ENCODE assay signal across 27 mouse cellular contexts in the genomic region with DNA sequence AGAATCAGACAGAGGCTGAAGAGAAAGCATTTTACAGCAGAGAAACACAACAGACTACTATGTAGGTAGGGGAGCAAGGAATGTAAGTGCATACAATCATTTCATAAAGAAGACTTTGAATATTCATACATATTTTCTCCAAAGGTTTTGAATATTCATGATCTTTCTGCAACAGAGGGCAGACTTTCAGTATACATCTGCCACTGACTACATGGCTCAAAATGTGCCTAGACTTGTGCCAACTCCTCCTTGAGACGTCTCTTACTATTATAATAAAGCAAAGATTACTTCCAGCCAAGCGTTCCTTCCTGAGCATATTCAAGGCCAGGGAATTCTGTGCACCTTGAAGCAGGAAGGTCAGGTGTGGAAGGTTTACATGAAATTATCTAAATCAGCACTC.
DNase-seq lines count a peak whose midpoint lies in the region; ATAC-seq and TF ChIP-seq lines count a peak whose summit lies in the region.
"Had no signal": no experiment of that assay in that cellular context is flagged by ENCODE, and none has a peak within 500 bp of the region (broad histone marks: within the 10 kb centered on the region; RNA-seq: fewer than 3 reads in every experiment).

No protein-coding gene starts in this region.

- peak; percentile 51 for DNase-seq in forebrain, embryonic 14.5 days (ENCODE audit: low spot score)
- no peak for DNase-seq in forebrain, embryonic 11.5 days (ENCODE audit: low spot score)
- peak; percentile 16 for DNase-seq in layer of hippocampus, adult 9-11 months
- DNase-seq in layer of hippocampus, postnatal 25 days (ENCODE audit: extremely low spot score in 1 of 2, low spot score in 1 of 2) = no peak
- DNase-seq in forebrain, postnatal 0 days = peak; percentile 61
- no peak for DNase-seq in c-Kit-positive CD71-positive TER-119-positive erythroid progenitor cells, embryonic 14.5 days (ENCODE audit: low spot score)
- DNase-seq in cerebellum, adult 2 months = no peak
- DNase-seq: adrenal gland, postnatal 10 days; adrenal gland, postnatal 36 days; B cell, adult 2 months; cerebellum, adult 18-20 months; cerebellum, adult 9-11 months; gastrocnemius, postnatal 25 days; heart, adult 18-20 months; heart, postnatal 10 days; heart, postnatal 36 days; kidney, adult 11 months had no signal

- TF ChIP-seq POLR2A in cerebellum, adult 2 months (IDR thresholded peaks at IDR 0.05; ENCODE audit: borderline replicate concordance, insufficient read depth, low read length) = no peak

- TF ChIP-seq CTCF in forebrain, postnatal 0 days (IDR thresholded peaks at IDR 0.05; ENCODE audit: low read depth) = no peak
- no peak for TF ChIP-seq CTCF in cerebellum, adult 2 months (IDR thresholded peaks at IDR 0.05; ENCODE audit: borderline replicate concordance, insufficient read depth, low read depth, low read length)

- no peaks in the 10 kb centered on the region for H3K27me3 ChIP-seq in forebrain, embryonic 14.5 days (replicated peaks; ENCODE audit: control insufficient read depth, insufficient read depth, low read length)
- H3K27me3 ChIP-seq in forebrain, embryonic 11.5 days (ENCODE audit: control insufficient read depth, insufficient read depth, low read length) = no peaks in the 10 kb centered on the region
- H3K27me3 ChIP-seq in forebrain, postnatal 0 days (ENCODE audit: insufficient read depth, low read length) = no peaks in the 10 kb centered on the region
- no peaks in the 10 kb centered on the region for H3K27me3 ChIP-seq in cerebellum, adult 2 months (ENCODE audit: control insufficient read depth, insufficient read depth, low read length)
- H3K27me3 ChIP-seq: CH12.LX; embryonic facial prominence, embryonic 12.5 days; embryonic facial prominence, embryonic 15.5 days; heart, embryonic 12.5 days; heart, embryonic 15.5 days; hindbrain, embryonic 13.5 days; intestine, embryonic 15.5 days; Patski had no signal

- peak; percentile 48; the same call in 1 of the 2 replicates for ATAC-seq in forebrain, embryonic 14.5 days
- no peak for ATAC-seq in forebrain, embryonic 11.5 days (replicated peaks; ENCODE audit: low FRiP score)
- peak; percentile 83 for ATAC-seq in forebrain, postnatal 0 days
- ATAC-seq: intestine, embryonic 15.5 days; Patski had no signal

- H3K27ac ChIP-seq in forebrain, embryonic 14.5 days (ENCODE audit: low read depth, low read length) = no peak overlapping the region
- H3K27ac ChIP-seq in forebrain, embryonic 11.5 days (ENCODE audit: low read depth, low read length) = no peak overlapping the region
- 0 out of 2 replicates have a peak overlapping the region, but pooled peaks have one; percentile 29 for H3K27ac ChIP-seq in forebrain, postnatal 0 days (ENCODE audit: low read depth, low read length)
- no peak overlapping the region for H3K27ac ChIP-seq in cerebellum, adult 2 months (ENCODE audit: insufficient read depth, low read length)
- H3K27ac ChIP-seq: embryonic facial prominence, embryonic 12.5 days; embryonic facial prominence, embryonic 15.5 days; heart, embryonic 15.5 days; hindbrain, embryonic 10.5 days; hindbrain, embryonic 13.5 days; intestine, embryonic 15.5 days had no signal

- no peaks in the 10 kb centered on the region for H3K4me1 ChIP-seq in forebrain, embryonic 14.5 days (ENCODE audit: control insufficient read depth, insufficient read depth, low read length)
- H3K4me1 ChIP-seq in forebrain, embryonic 11.5 days (replicated peaks; ENCODE audit: control insufficient read depth, insufficient read depth, low read length) = no peaks in the 10 kb centered on the region
- H3K4me1 ChIP-seq in forebrain, postnatal 0 days (ENCODE audit: insufficient read depth) = peaks cover 4% of the 10 kb centered on the region; the same call in 1 of the 2 replicates
- H3K4me1 ChIP-seq in cerebellum, adult 2 months (ENCODE audit: control insufficient read depth, insufficient read depth, low read length) = 0 out of 2 replicates have a peak, but pooled peaks cover 3% of the 10 kb centered on the region
- H3K4me1 ChIP-seq: embryonic facial prominence, embryonic 12.5 days; embryonic facial prominence, embryonic 15.5 days; heart, embryonic 12.5 days; heart, embryonic 15.5 days; hindbrain, embryonic 10.5 days; hindbrain, embryonic 13.5 days; intestine, embryonic 15.5 days had no signal

- no peak overlapping the region for H3K9ac ChIP-seq in forebrain, embryonic 14.5 days (ENCODE audit: low read length)
- no peak overlapping the region for H3K9ac ChIP-seq in forebrain, embryonic 11.5 days (ENCODE audit: low read length)
- H3K9ac ChIP-seq in forebrain, postnatal 0 days = no peak overlapping the region
- H3K9ac ChIP-seq: embryonic facial prominence, embryonic 12.5 days; embryonic facial prominence, embryonic 15.5 days; heart, embryonic 12.5 days; heart, embryonic 15.5 days; hindbrain, embryonic 13.5 days; intestine, embryonic 15.5 days had no signal

- no peaks in the 10 kb centered on the region for H3K36me3 ChIP-seq in forebrain, embryonic 14.5 days (ENCODE audit: control insufficient read depth, insufficient read depth, low read length)
- H3K36me3 ChIP-seq in forebrain, embryonic 11.5 days (ENCODE audit: control insufficient read depth, insufficient read depth, low read length) = no peaks in the 10 kb centered on the region
- H3K36me3 ChIP-seq in forebrain, postnatal 0 days (ENCODE audit: insufficient read depth) = no peaks in the 10 kb centered on the region
- H3K36me3 ChIP-seq: embryonic facial prominence, embryonic 12.5 days; embryonic facial prominence, embryonic 15.5 days; G1E; heart, embryonic 12.5 days; heart, embryonic 15.5 days; hindbrain, embryonic 10.5 days; hindbrain, embryonic 13.5 days; intestine, embryonic 15.5 days had no signal

- 73% methylated on average over 2 of the region's 2 CpGs for WGBS in forebrain, embryonic 14.5 days
- 83% methylated on average over 2 of the region's 2 CpGs for WGBS in forebrain, embryonic 11.5 days
- WGBS in forebrain, postnatal 0 days = 53% methylated on average over 2 of the region's 2 CpGs
- WGBS in cerebellum, adult 2 months = 57% methylated on average over 2 of the region's 2 CpGs

- H3K4me3 ChIP-seq in forebrain, embryonic 14.5 days (ENCODE audit: low read depth, low read length) = no peak overlapping the region
- H3K4me3 ChIP-seq in forebrain, embryonic 11.5 days (ENCODE audit: low read depth, low read length) = no peak overlapping the region
- H3K4me3 ChIP-seq in forebrain, postnatal 0 days (ENCODE audit: low read depth, low read length) = no peak overlapping the region
- H3K4me3 ChIP-seq in cerebellum, adult 2 months (replicated peaks; ENCODE audit: insufficient read depth, low read depth, low read length) = no peak overlapping the region
- H3K4me3 ChIP-seq: embryonic facial prominence, embryonic 12.5 days; embryonic facial prominence, embryonic 15.5 days; heart, embryonic 12.5 days; heart, embryonic 15.5 days; hindbrain, embryonic 10.5 days; hindbrain, embryonic 13.5 days; intestine, embryonic 15.5 days had no signal

- no peaks in the 10 kb centered on the region for H3K9me3 ChIP-seq in forebrain, embryonic 14.5 days (replicated peaks; ENCODE audit: control insufficient read depth, low read length)
- no peaks in the 10 kb centered on the region for H3K9me3 ChIP-seq in forebrain, embryonic 11.5 days (ENCODE audit: control insufficient read depth, low read length)
- no peaks in the 10 kb centered on the region for H3K9me3 ChIP-seq in forebrain, postnatal 0 days (ENCODE audit: low read length)
- H3K9me3 ChIP-seq: embryonic facial prominence, embryonic 12.5 days; embryonic facial prominence, embryonic 15.5 days; G1E; heart, embryonic 12.5 days; heart, embryonic 15.5 days; hindbrain, embryonic 10.5 days; hindbrain, embryonic 13.5 days; intestine, embryonic 15.5 days had no signal

- H3K4me2 ChIP-seq in forebrain, embryonic 14.5 days (ENCODE audit: low read length) = no peak overlapping the region
- H3K4me2 ChIP-seq in forebrain, embryonic 11.5 days (ENCODE audit: low read depth, low read length, severe bottlenecking) = no peak overlapping the region
- H3K4me2 ChIP-seq in forebrain, postnatal 0 days (ENCODE audit: low read depth) = no peak overlapping the region
- H3K4me2 ChIP-seq: embryonic facial prominence, embryonic 12.5 days; embryonic facial prominence, embryonic 15.5 days; heart, embryonic 12.5 days; heart, embryonic 15.5 days; hindbrain, embryonic 13.5 days; intestine, embryonic 15.5 days had no signal

Comparison
In these comparisons a context has a peak if more than half of its experiments do, and no peak if none do; other contexts are left out.
1. DNase-seq: peak in forebrain, embryonic 14.5 days (single experiment), layer of hippocampus, adult 9-11 months (single experiment) and forebrain, postnatal 0 days (single experiment); none in forebrain, embryonic 11.5 days (single experiment), layer of hippocampus, postnatal 25 days (0 of 2), c-Kit-positive CD71-positive TER-119-positive erythroid progenitor cells, embryonic 14.5 days (single experiment) and cerebellum, adult 2 months (0 of 2).